ENCODE assay signal across 8 mouse cellular contexts in genomic region chr1:67640353-67640752, GRCm38 (mm10).
A peak's percentile ranks its signal among the peaks of the same experiment; 100 is the strongest.
DNase-seq lines count a peak whose midpoint lies in the region; ATAC-seq lines count a peak whose summit lies in the region.
"Had no signal": no experiment of that assay in that cellular context is flagged by ENCODE, and none has a peak within 500 bp of the region (broad histone marks: within the 10 kb centered on the region; RNA-seq: fewer than 3 reads in every experiment).

No protein-coding gene starts in this region.

- no peak overlapping the region for H3K4me3 ChIP-seq in forebrain, embryonic 13.5 days
- H3K4me3 ChIP-seq: heart, embryonic 13.5 days had no signal

- ATAC-seq in forebrain, embryonic 13.5 days, result peak; percentile 94

- H3K4me1 ChIP-seq in forebrain, embryonic 13.5 days, result no peaks in the 10 kb centered on the region
- H3K4me1 ChIP-seq: heart, embryonic 13.5 days had no signal

- no peak overlapping the region for H3K27ac ChIP-seq in forebrain, embryonic 13.5 days
- H3K27ac ChIP-seq: heart, embryonic 13.5 days had no signal

- H3K36me3 ChIP-seq in forebrain, embryonic 13.5 days (ENCODE audit: poor library complexity, severe bottlenecking), result no peaks in the 10 kb centered on the region
- H3K36me3 ChIP-seq: heart, embryonic 13.5 days had no signal

- WGBS in forebrain, embryonic 13.5 days, result 23% methylated on average over 9 of the region's 9 CpGs

- no peaks in the 10 kb centered on the region for H3K27me3 ChIP-seq in forebrain, embryonic 13.5 days
- H3K27me3 ChIP-seq: heart, embryonic 13.5 days had no signal

- no peak overlapping the region for H3K9ac ChIP-seq in forebrain, embryonic 13.5 days
- H3K9ac ChIP-seq: heart, embryonic 13.5 days had no signal

- H3K4me2 ChIP-seq in forebrain, embryonic 13.5 days, result no peak overlapping the region
- H3K4me2 ChIP-seq: heart, embryonic 13.5 days had no signal

- DNase-seq in left cerebral cortex, postnatal 14 days (ENCODE audit: low spot score in 2 of 2), result peak; percentile 40 to 49
- DNase-seq in left cerebral cortex, postnatal 4 days, result no peak
- DNase-seq in adipocyte (ENCODE audit: low spot score), result peak; percentile 51
- DNase-seq in mesoderm, embryonic 11.5 days (ENCODE audit: low read depth, low spot score), result peak; percentile 60
- DNase-seq in B cell, adult 2 months, result no peak
- no peak for DNase-seq in urinary bladder, postnatal 14 days (ENCODE audit: low spot score)

- intact Hi-C loops in left cerebral cortex, postnatal 14 days (cut with DNase I), result loop anchor here (10.0 kb wide), 1 partner anchor 1494 kb away; no protein-coding TSS in a partner anchor
- intact Hi-C loops in left cerebral cortex, postnatal 4 days (cut with DNase I), result loop anchor here (5.0 kb wide), 1 partner anchor 1497 kb away; no protein-coding TSS in a partner anchor

- no peaks in the 10 kb centered on the region for H3K9me3 ChIP-seq in forebrain, embryonic 13.5 days (replicated peaks)
- H3K9me3 ChIP-seq: heart, embryonic 13.5 days had no signal

Comparison
In these comparisons a context has a peak if more than half of its experiments do, and no peak if none do; other contexts are left out.
1. DNase-seq: peak in left cerebral cortex, postnatal 14 days (2 of 2), adipocyte (single experiment) and mesoderm, embryonic 11.5 days (single experiment); none in left cerebral cortex, postnatal 4 days (single experiment), B cell, adult 2 months (0 of 2) and urinary bladder, postnatal 14 days (single experiment).